Mouse (Mus musculus) stomach, adult 2 months (tissue): ENCODE measurements around the gene Sertad3. TPM values are rescaled to one million over a fixed set of nuclear protein-coding genes. Genes with fewer than 3 reads are reported as not detected.

Source experiments
- polyA plus RNA-seq: library from polyadenylated mRNA; depleted of rRNA; stranded (reverse); fragments of >200 nt; gene quantifications from 2 replicates; pipeline ENCODE4 v1.2.3, GENCODE M21; 2012; rRNA removed

Sertad3 gene
- 13.6 and 15.2 TPM in 2 replicates for polyA plus RNA-seq

DNA sequence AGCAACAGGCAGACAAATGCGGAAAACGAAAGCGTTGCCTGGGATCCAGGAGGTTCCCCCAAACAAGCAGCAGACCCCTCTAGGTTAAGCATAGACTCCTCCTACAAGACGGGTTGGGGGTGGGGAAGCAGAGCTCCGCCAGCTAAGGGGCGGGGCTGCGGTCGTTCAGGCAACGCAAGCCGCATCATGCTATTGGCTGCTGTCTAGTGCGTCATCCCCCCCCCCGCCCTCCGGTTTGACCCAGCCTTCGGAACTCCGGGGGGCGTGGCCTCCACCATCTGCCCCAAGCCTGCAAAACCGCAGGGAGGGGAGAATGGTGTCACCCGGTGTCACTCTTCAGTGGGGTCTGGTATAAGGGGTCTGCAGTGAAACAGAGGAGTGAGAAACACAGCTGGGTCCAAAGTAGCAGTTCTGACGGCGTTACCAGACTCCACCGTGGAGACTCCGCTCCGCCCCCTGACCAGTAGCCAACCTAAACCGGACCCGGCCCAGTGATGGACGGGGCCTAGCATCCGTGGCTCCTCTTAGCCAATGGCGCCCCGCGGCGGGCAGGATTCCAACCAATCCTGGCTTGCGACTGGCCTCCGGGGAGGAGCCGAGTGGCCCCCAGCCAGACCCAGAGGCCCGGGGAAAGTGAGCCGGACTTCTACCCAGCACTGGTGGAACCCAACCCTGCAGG is at the start of gene Sertad3:
TSS of gene Sertad3 (plus strand) at position 613 of the 679 bp plus-strand sequence.

GRCm38 (mm10) chr7:27447419-27448286 is 25.9 kb upstream of the Sertad3 start, which contains the start of the genes Sptbn4 and Blvrb:
TSS of gene Sptbn4 (minus strand) at chr7:27447686.
TSS of gene Blvrb (plus strand) at chr7:27447978.

GRCm38 (mm10) chr7:27486770-27487697 is 13.5 kb downstream of the Sertad3 start, which contains the start of gene Sertad1:
TSS of gene Sertad1 (plus strand) at chr7:27486910.

DNA sequence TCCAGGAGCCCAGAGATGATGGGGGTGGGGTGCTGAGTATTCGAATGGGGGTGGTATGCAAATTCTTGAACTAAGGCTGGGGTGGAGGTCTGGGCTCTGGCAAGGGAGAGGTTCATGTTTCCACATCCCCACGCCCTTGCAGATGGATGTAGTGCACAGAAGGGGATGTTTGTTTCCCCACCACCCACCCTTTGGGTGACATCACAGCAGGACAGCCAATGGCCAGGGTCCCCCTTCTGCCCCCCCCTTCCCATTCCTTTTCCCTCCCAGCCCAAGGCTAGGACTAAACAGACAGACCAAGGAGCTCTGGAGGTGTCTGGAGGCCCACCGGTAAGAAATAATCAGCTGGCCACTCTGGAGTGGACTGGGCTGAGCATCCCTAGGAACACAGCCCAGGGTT is 25.5 kb downstream of the Sertad3 start, which contains the start of gene Prx:
TSS of gene Prx (plus strand) at position 289 of the 400 bp plus-strand sequence.

GRCm38 (mm10) chr7:27522967-27523366 is 49.4 kb downstream of the Sertad3 start, which contains the start of gene Hipk4:
TSS of gene Hipk4 (plus strand) at chr7:27523267.

Other genes with a start within 250 kb of the Sertad3 start
- gene Itpkc, start 245.1 kb upstream of the Sertad3 start, polyA plus RNA-seq = 9.3 and 11.6 TPM in 2 replicates
- gene Coq8b, start 240.7 kb upstream of the Sertad3 start, polyA plus RNA-seq = 50.0 and 64.5 TPM in 2 replicates
- gene Numbl, start 215.3 kb upstream of the Sertad3 start, polyA plus RNA-seq = 17.1 and 22.2 TPM in 2 replicates
- gene Ltbp4, start 136.1 kb upstream of the Sertad3 start, polyA plus RNA-seq = 232 and 326 TPM in 2 replicates
- gene Shkbp1, start 117.7 kb upstream of the Sertad3 start, polyA plus RNA-seq = 69.2 and 82.0 TPM in 2 replicates
- not detected in 2 replicates for gene Gm20479, start 116.3 kb upstream of the Sertad3 start, polyA plus RNA-seq
- gene Sptbn4, start 26.1 kb upstream of the Sertad3 start, polyA plus RNA-seq = 0.18 and 0.35 TPM in 2 replicates
- 80.6 and 91.8 TPM in 2 replicates for gene Blvrb, start 25.8 kb upstream of the Sertad3 start, polyA plus RNA-seq
- 43.0 and 64.9 TPM in 2 replicates for gene Sertad1, start 13.1 kb downstream of the Sertad3 start, polyA plus RNA-seq
- gene Prx, start 25.6 kb downstream of the Sertad3 start, polyA plus RNA-seq = 0.47 and 0.56 TPM in 2 replicates
- 0.52 and 0.69 TPM in 2 replicates for gene Hipk4, start 49.5 kb downstream of the Sertad3 start, polyA plus RNA-seq
- 218 and 320 TPM in 2 replicates for gene Pld3, start 79.5 kb downstream of the Sertad3 start, polyA plus RNA-seq
- gene 2310022A10Rik, start 79.5 kb downstream of the Sertad3 start, polyA plus RNA-seq = 12.4 and 12.5 TPM in 2 replicates
- gene Akt2, start 117.8 kb downstream of the Sertad3 start, polyA plus RNA-seq = 27.8 and 30.4 TPM in 2 replicates
- gene Ttc9b, start 180.1 kb downstream of the Sertad3 start, polyA plus RNA-seq = 0.04 and 0.30 TPM in 2 replicates
- 11.8 and 20.9 TPM in 2 replicates for gene Map3k10, start 200.8 kb downstream of the Sertad3 start, polyA plus RNA-seq
- gene Zfp607b, start 215.6 kb downstream of the Sertad3 start, polyA plus RNA-seq = 0.47 TPM in 1 of 2 replicates, not detected in the other